Mouse (Mus musculus) cerebellum, adult (tissue): ENCODE measurements around the gene 4931406C07Rik.
"Not testable (repeated sequence)": the region's sequence is repeated elsewhere in the genome, so short reads cannot be mapped to it uniquely, and the experiment has no call there.

Source experiments
- ATAC-seq: cut with Nextera tagmentation; 2 replicates; pipeline ENCODE4 v1.9.2; 2017; ENCODE audit warnings: mild to moderate bottlenecking, moderate library complexity, mixed read lengths; ENCODE audit not compliant: insufficient number of reproducible peaks, low FRiP score, low TSS enrichment

Gene 4931406C07Rik

GRCm38 (mm10) chr9:15306398-15307119 is at the start of gene 4931406C07Rik:
Gene 4931406C07Rik, minus strand, starts transcription at chr9:15306448.
- ATAC-seq, result no peak; the same call in 1 of the 2 replicates

- ATAC-seq, result no peak
These were observed 43.7 kb upstream of the 4931406C07Rik start for GRCm38 (mm10) chr9:15349925-15350324.

- ATAC-seq, result no peak
These were observed 31.5 kb upstream of the 4931406C07Rik start for GRCm38 (mm10) chr9:15337776-15338175.

- no peak for ATAC-seq
These were observed 12.0 kb upstream of the 4931406C07Rik start for GRCm38 (mm10) chr9:15318170-15318742.

GRCm38 (mm10) chr9:15317223-15318169 is 11.2 kb upstream of the 4931406C07Rik start:
- ATAC-seq, result no peak

- ATAC-seq, result not testable (repeated sequence)
These were observed 10.0 kb upstream of the 4931406C07Rik start for GRCm38 (mm10) chr9:15316296-15316695.

GRCm38 (mm10) chr9:15314619-15315018 is 8.4 kb upstream of the 4931406C07Rik start:
- no peak for ATAC-seq

GRCm38 (mm10) chr9:15313633-15314032 is 7.4 kb upstream of the 4931406C07Rik start:
- no peak for ATAC-seq

- ATAC-seq, result no peak
These were observed 5.9 kb upstream of the 4931406C07Rik start for GRCm38 (mm10) chr9:15312054-15312735.

- ATAC-seq, result no peak
These were observed 3.9 kb upstream of the 4931406C07Rik start for GRCm38 (mm10) chr9:15310179-15310578.

GRCm38 (mm10) chr9:15309425-15309824 is 3.2 kb upstream of the 4931406C07Rik start:
- ATAC-seq, result no peak

GRCm38 (mm10) chr9:15308254-15308653 is 2.0 kb upstream of the 4931406C07Rik start:
- ATAC-seq, result no peak

GRCm38 (mm10) chr9:15307257-15307656 is 1.0 kb upstream of the 4931406C07Rik start:
- ATAC-seq, result no peak

GRCm38 (mm10) chr9:15305503-15306397 is 498 bp downstream of the 4931406C07Rik start, which contains the start of gene Taf1d:
Gene Taf1d, plus strand, starts transcription at chr9:15306214.
- peak; percentile 94 for ATAC-seq

GRCm38 (mm10) chr9:15302881-15303280 is 3.4 kb downstream of the 4931406C07Rik start:
- ATAC-seq, result no peak

- not testable (repeated sequence) for ATAC-seq
These were observed 4.2 kb downstream of the 4931406C07Rik start for GRCm38 (mm10) chr9:15302006-15302405.

- ATAC-seq, result no peak
These were observed 4.8 kb downstream of the 4931406C07Rik start for GRCm38 (mm10) chr9:15301399-15301798.

- no peak for ATAC-seq
These were observed 6.2 kb downstream of the 4931406C07Rik start for GRCm38 (mm10) chr9:15300056-15300455.

GRCm38 (mm10) chr9:15298451-15298850 is 7.8 kb downstream of the 4931406C07Rik start:
- ATAC-seq, result no peak
